Mouse (Mus musculus) lung, postnatal 14 days (tissue): ENCODE data around the gene Terf2.
A peak's percentile ranks its signal among the peaks of the same experiment; 100 is the strongest.

Source experiments
- DNase-seq: peaks from one replicate; pipeline ENCODE4 v3.0.0; 2021

Gene Terf2

GRCm38 (mm10) chr8:107096366-107097036 is at the start of gene Terf2:
TSS of gene Terf2 (minus strand) at chr8:107096547.
- peak; percentile 92 for DNase-seq

GRCm38 (mm10) chr8:107143501-107143900 is 47.2 kb upstream of the Terf2 start:
- DNase-seq = no peak

- DNase-seq = no peak
These were observed 46.2 kb upstream of the Terf2 start for GRCm38 (mm10) chr8:107142539-107142938.

GRCm38 (mm10) chr8:107139704-107140470 is 43.5 kb upstream of the Terf2 start:
- DNase-seq = peak; percentile 47

- no peak for DNase-seq
These were observed 42.0 kb upstream of the Terf2 start for GRCm38 (mm10) chr8:107138338-107138737.

GRCm38 (mm10) chr8:107137591-107137990 is 41.2 kb upstream of the Terf2 start:
- DNase-seq = no peak

- DNase-seq = no peak
These were observed 39.8 kb upstream of the Terf2 start for GRCm38 (mm10) chr8:107136003-107136612.

GRCm38 (mm10) chr8:107133881-107134280 is 37.5 kb upstream of the Terf2 start:
- DNase-seq = no peak

- DNase-seq = no peak
These were observed 36.5 kb upstream of the Terf2 start for GRCm38 (mm10) chr8:107132581-107133491.

- DNase-seq = no peak
These were observed 33.7 kb upstream of the Terf2 start for GRCm38 (mm10) chr8:107130028-107130427.

GRCm38 (mm10) chr8:107129171-107130025 is 33.1 kb upstream of the Terf2 start:
- peak; percentile 62 for DNase-seq

GRCm38 (mm10) chr8:107124343-107124742 is 28.0 kb upstream of the Terf2 start:
- DNase-seq = no peak

- no peak for DNase-seq
These were observed 26.8 kb upstream of the Terf2 start for GRCm38 (mm10) chr8:107123063-107123614.

- no peak for DNase-seq
These were observed 25.4 kb upstream of the Terf2 start for GRCm38 (mm10) chr8:107121681-107122291.

- DNase-seq = no peak
These were observed 24.5 kb upstream of the Terf2 start for GRCm38 (mm10) chr8:107120806-107121205.

GRCm38 (mm10) chr8:107119412-107119811 is 23.1 kb upstream of the Terf2 start:
- DNase-seq = no peak

GRCm38 (mm10) chr8:107118803-107119233 is 22.5 kb upstream of the Terf2 start:
- no peak for DNase-seq

- DNase-seq = peak; percentile 27
These were observed 20.7 kb upstream of the Terf2 start for GRCm38 (mm10) chr8:107117019-107117418.

- peak; percentile 88 for DNase-seq
These were observed 19.7 kb upstream of the Terf2 start for GRCm38 (mm10) chr8:107116023-107116422.

GRCm38 (mm10) chr8:107115008-107115320 is 18.6 kb upstream of the Terf2 start:
- no peak for DNase-seq
